Comparison of ENCODE assay signal across 8 mouse cellular contexts in genomic region chr19:32485681-32486105, GRCm38 (mm10). TPM values are rescaled to one million over a fixed set of nuclear protein-coding genes. Genes with fewer than 3 reads are reported as not detected.
DNase-seq lines count a peak whose midpoint lies in the region; ATAC-seq lines count a peak whose summit lies in the region.

TSS of gene Minpp1 (plus strand) at chr19:32485769.

- DNase-seq in NIH3T3 (ENCODE audit: low read depth) = peak; percentile 90
- DNase-seq in cerebellum, adult 9-11 months = peak; percentile 85
- DNase-seq in frontal cortex, postnatal 10 days (ENCODE audit: low spot score in 2 of 2) = peak; percentile 77 to 86
- DNase-seq in hindbrain, embryonic 11.5 days (ENCODE audit: low spot score) = peak; percentile 91
- DNase-seq in layer of hippocampus, postnatal 25 days (ENCODE audit: extremely low spot score in 1 of 2, low spot score in 1 of 2) = peak; percentile 76 to 90
- peak; percentile 79 for DNase-seq in lung, postnatal 25 days (ENCODE audit: low spot score)
- peak; percentile 87 for DNase-seq in retina, embryonic 14.5 days (ENCODE audit: low spot score)
- peak; percentile 96 for DNase-seq in thymus, postnatal 4 days

- H3K4me2 ChIP-seq in hindbrain, embryonic 11.5 days (replicated peaks; ENCODE audit: low read depth, low read length) = peak within 1 kb of the TSS; percentile 70

- no peaks in the 10 kb centered on the region for H3K9me3 ChIP-seq in hindbrain, embryonic 11.5 days (ENCODE audit: control insufficient read depth, low read length)

- H3K9ac ChIP-seq in hindbrain, embryonic 11.5 days (ENCODE audit: low read depth, low read length) = peak within 1 kb of the TSS; percentile 79

- no peaks in the 10 kb centered on the region for H3K36me3 ChIP-seq in hindbrain, embryonic 11.5 days (ENCODE audit: control insufficient read depth, insufficient read depth, low read length)

- H3K4me3 ChIP-seq in hindbrain, embryonic 11.5 days (ENCODE audit: low read depth, low read length) = peak within 1 kb of the TSS; percentile 74

- H3K4me1 ChIP-seq in hindbrain, embryonic 11.5 days (replicated peaks; ENCODE audit: control insufficient read depth, insufficient read depth, low read length) = no peaks in the 10 kb centered on the region

- H3K27ac ChIP-seq in hindbrain, embryonic 11.5 days (ENCODE audit: low read depth, low read length) = peak within 1 kb of the TSS; percentile 84

- peak; percentile 93 for ATAC-seq in hindbrain, embryonic 11.5 days (ENCODE audit: low FRiP score)

- WGBS in hindbrain, embryonic 11.5 days = under 1% methylated on average over 63 of the region's 64 CpGs

- no peaks in the 10 kb centered on the region for H3K27me3 ChIP-seq in hindbrain, embryonic 11.5 days (ENCODE audit: control insufficient read depth, insufficient read depth, low read length)

RNA-seq across cellular contexts. Expression of gene Minpp1, which starts in this region (rescaled TPM):
- polyA plus RNA-seq in hindbrain, embryonic 11.5 days (2014; fragmentation: Nextera tagmentation; extraction: Ambion mirVana) = 64.8 and 68.8 TPM in 2 replicates
- 10 to 100 TPM; 60.0 to 62.7 TPM for total RNA-seq in layer of hippocampus, postnatal 25 days (2021)

Comparison
In these comparisons a context has a peak if more than half of its experiments do, and no peak if none do; other contexts are left out.
1. Peak in every context shown above with its lines: DNase-seq, ATAC-seq, H3K4me3 ChIP-seq and H3K27ac ChIP-seq.